Mouse (Mus musculus): ENCODE data around the gene Apbb2.

Apbb2 gene

GRCm38 (mm10) chr5:66468331-66469001, 150.1 kb downstream of the Apbb2 start:
- no peak for DNase-seq

DNA sequence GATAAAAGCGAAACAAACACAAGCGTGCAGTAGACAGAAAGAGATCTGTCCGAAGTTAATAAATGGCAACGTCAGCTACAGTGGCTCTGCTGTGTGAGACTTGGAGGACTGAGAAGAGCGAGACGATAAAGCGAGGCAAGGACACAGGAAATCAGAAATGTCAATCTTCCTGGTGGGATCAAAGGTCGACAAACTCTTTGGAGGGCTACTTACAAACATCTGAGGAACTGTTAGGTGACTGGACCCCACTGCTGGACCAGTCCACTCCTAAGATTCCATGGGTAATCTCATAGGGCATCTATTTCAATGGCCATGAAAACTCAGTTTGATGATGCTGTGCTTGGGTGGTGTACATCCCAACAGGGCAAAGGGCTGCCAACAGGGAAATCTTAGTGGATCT, 155.9 kb downstream of the Apbb2 start:
- no peak for DNase-seq

GRCm38 (mm10) chr5:66458851-66459250, 159.7 kb downstream of the Apbb2 start:
- no peak for DNase-seq

- no peak for DNase-seq
Measured at GRCm38 (mm10) chr5:66455271-66455670, 163.3 kb downstream of the Apbb2 start.

- DNase-seq: no peak
Measured at GRCm38 (mm10) chr5:66454826-66455225, 163.8 kb downstream of the Apbb2 start.

DNA sequence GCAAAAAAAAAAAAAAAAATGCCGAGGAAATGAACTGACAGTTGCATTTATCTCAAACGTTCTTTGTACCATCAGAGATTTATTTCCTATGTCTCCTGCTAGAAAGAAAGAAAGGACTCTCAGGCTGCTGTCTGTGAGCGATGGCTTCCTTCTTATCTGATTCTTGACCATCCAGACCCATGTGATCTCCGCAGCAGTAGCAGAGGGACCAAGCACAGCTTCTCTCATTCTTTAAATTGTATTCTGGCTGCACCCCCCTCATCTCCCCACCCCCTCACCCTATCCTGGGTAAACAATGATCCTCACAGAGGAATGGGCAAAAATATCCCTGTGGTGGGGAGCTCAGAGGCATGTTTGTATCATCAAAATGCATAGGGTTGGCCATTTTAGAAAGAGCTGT, 165.5 kb downstream of the Apbb2 start:
- no peak for DNase-seq

- peak; percentile 47 for DNase-seq
Measured at GRCm38 (mm10) chr5:66451561-66451960, 167.0 kb downstream of the Apbb2 start.

DNA sequence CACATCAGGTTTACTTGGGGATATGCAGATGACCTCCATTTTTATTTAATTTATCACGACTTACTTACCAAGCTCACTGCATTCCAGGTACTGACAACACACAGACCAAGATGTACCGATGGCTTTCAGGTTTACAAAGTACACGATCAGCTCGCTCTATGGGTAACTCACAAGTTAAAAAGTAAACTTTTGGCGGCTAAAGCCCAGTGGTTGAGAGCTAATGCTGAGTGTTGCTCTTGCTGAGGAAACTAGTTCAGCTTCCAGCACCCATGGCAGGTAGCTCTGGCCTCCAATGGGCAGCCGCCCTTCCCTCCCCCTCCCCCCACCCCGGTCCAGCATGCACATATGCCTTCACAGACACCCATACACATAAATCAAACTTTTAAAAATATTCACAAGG, 173.1 kb downstream of the Apbb2 start:
- no peak for DNase-seq

DNA sequence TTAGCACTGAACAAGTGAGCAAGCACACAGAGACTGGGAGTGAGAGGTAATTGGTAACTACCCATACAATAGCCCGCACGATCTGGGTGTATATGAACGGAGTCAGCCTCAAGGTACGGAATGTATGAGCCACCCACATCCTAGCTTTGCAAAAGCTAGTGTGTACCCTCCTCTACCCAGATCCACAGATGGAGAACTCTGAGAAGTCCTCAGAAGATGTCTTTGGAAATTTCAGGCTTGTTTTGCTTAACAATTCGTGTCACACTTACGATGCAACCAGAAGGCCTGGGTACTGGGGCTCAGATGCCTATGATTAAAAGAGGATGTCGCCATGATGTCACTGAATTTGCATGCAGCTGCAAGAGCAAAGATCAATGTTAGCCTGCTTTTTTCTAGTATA, 176.3 kb downstream of the Apbb2 start:
- no peak for DNase-seq

DNA sequence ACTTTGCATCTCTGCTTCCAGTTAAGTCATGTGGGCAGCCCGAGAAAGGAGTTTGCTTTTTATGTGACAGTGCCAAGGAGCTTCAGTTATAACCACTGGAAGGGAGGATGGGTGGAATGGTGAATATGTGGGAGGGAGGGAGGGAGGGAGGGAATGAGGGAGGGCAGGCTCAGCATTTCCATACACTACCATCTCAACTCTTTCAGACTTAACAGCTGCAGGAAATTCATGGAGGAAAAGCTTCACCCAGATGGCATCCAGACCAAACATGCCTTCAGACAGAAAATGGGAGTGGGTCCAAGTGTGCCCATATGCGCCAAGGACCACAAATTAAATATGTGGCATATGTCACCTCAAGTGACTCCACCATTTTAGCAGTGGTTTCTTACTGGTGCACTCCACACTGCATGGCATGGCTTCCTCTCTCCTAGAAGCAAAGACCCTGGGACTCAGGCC, 181.8 kb downstream of the Apbb2 start:
- DNase-seq: no peak

DNA sequence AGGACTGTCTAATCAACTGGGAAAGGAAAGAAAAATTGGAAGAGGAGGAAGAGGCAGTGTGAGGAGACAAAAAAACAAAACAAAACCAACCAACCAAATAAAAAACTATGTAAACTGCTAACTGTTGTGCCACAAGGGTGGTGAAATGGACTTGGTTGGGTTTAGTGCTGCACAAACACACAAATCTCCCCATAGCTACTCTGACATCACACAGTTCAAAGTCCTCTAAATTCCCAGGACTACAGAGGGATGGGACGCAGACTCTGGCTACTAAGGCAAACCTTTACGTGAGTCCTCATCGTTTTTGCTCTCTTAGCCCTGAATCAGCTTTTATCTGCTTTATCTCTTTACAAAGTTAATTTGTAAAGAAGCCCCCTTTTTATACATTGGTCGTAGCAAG, 183.4 kb downstream of the Apbb2 start:
- no peak for DNase-seq

DNA sequence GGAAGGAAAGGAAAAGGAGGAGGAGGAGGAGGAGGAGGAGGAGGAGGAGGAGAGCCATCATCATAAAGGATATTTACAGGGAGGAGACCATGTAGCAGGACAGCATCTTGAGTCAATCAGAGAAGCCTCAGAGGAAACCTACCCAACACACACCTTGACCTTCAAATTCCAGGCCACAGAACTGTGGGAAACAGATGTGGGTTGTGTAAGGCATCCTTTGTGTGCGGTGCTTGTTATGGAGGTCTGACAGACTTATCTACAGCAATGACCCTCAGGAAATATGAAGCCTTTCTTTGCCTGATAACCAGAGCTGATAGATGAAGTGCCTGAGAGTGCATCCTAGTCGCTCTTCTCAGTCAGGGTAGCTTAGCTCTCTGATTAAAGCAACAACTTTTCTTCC, 189.5 kb downstream of the Apbb2 start:
- no peak for DNase-seq

- no peak for DNase-seq
Measured at GRCm38 (mm10) chr5:66428071-66428470, 190.5 kb downstream of the Apbb2 start.

DNA sequence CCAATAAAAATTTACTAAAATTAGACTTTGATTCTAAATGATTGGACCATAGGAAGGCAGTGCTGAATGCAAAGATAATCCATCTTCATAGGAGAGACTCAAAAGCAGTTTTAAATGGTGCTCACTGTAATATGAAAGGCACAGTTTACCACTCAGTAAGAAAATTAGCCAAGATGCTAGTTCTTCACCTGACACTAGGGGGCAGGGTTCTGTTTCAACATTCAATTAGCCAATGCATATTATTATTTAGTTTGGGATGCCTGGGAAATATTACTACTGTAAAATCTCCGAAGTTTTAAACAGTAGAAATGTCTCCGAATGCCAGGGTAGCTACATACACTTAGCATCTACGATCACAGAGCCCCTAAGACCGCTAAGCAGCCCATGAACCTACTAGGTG, 194.7 kb downstream of the Apbb2 start:
- DNase-seq: no peak

GRCm38 (mm10) chr5:66423466-66423865, 195.1 kb downstream of the Apbb2 start:
- no peak for DNase-seq

DNA sequence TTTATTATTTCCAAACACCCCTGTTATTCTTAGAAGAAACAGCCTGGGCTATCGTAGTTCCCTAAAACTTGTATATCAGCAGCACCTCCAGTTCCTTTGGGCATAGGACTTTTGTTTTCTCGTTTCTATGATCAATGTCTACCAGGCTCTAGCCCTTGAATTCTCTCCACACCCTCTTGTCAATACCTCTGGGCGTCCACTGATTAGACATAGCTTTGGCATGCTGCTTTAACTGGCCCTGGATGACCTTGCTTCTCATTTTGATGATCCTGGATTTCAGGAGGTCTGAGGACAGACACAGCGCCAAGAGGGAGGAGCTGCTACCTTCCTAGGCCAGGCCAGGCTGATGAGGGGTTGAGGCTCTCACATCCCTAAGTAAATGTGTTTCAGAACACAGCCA, 196.6 kb downstream of the Apbb2 start:
- DNase-seq: no peak

- DNase-seq: no peak
Measured at GRCm38 (mm10) chr5:66421230-66421629, 197.4 kb downstream of the Apbb2 start.

GRCm38 (mm10) chr5:66420011-66420410, 198.6 kb downstream of the Apbb2 start:
- no peak for DNase-seq

DNA sequence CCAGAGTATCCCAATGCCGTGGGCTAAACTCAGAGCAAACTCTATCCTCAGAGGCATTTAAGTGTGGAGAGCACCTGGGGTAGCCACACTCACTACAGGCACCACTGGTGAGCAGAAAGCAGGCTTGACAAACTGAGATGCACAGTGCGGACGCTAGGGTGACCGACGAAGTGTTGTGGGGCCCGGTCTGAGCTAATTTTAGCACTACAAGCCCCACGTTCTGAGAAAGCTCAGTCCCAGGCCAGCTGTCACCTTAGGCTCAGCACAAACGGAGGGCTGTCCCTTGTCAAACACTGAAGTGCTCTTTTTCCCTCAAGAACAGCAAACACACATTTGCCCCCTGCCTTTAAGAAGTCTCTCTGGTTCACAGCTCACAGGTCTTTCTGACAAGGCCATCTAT, 201.3 kb downstream of the Apbb2 start:
- DNase-seq: no peak

DNA sequence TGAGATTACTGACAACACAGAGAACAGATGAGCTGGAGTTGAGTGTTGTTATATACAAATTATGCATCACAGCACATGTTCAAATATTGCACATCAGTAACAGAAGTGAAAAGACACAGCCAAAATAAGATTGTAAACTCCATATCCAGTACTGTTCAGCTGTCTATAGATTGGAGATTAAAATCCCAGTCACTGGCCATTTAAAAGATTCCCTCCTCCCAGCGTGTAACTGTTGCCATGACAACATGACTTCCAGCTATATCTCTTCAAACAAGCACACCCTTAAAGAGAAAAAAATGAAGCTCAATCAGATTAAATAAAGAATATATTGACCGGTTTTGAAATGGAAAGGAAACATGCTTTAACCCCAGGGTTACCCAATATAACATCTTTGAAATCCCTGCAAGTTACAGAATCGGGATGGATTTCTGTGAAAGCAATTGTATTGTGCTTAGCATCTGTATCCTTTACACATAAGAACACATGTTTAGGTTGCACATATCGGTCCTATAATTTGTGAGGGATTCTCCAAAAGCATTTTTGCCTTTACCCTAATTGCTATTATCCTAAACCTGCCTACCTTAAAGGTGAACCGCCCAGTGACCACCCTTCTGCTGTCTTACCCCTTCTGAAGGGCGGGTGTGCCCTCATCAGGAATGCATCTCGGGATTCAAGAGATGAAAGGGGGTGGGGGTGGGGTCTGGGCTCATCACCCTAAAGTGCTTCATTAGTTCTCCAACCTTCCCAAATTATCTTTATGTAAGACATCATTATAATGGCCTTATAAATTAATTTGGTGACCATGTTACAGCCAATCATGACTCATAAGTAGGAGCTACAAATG, 202.7 kb downstream of the Apbb2 start:
- no peak for DNase-seq

DNA sequence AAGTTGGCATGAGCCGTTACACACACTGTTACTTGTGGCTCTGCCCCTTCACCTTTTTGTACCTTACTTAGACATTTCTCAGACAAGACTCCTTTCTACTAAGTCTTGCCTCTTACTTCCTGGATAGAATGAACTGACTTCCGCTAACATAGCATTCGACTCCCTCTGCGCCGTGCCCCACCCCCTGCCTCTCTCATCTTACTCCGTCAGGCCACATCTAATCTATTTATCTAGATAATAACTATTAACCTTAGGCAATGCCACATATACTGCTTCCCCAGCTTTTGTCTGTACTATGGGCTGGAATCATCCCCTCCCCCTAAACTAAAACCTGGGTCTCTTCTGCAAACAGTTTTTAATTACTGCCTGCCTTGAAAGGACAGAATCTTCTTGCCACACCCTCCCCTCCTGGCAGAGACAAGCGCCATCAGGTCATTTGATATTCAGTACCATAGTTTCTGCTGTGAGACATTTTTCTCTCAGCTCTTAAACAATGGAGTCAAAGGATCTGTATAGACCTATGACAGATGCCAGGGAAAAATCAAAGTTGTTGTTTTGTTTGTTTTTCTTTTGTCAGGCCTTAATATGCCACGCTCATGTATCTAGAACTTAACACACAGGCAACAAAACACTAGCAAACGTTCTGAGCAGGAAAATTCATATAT, 203.4 kb downstream of the Apbb2 start:
- DNase-seq: no peak

- no peak for DNase-seq
Measured at GRCm38 (mm10) chr5:66413402-66413801, 205.2 kb downstream of the Apbb2 start.

- DNase-seq: no peak
Measured at GRCm38 (mm10) chr5:66412821-66413220, 205.8 kb downstream of the Apbb2 start.

- DNase-seq: no peak
Measured at GRCm38 (mm10) chr5:66408546-66408945, 210.0 kb downstream of the Apbb2 start.

All from right cerebral cortex, postnatal 4 days (tissue).